Mouse (Mus musculus) small intestine, adult 2 months (tissue): ENCODE data around the gene Pdlim1. TPM values are rescaled to one million over a fixed set of nuclear protein-coding genes. Genes with fewer than 3 reads are reported as not detected.

Experiments
- H3K27ac ChIP-seq: fragments of 200-500 bp; 2 replicates; pipeline ENCODE4 v1.5.1; 2012; ENCODE audit warnings: low read depth, low read length, control low read depth, inconsistent platforms; ENCODE audit not compliant: insufficient read depth
- H3K27me3 ChIP-seq: fragments of 200-500 bp; 2 replicates; pipeline ENCODE4 v1.6.1; 2012; ENCODE audit warnings: mild to moderate bottlenecking, moderate library complexity, low read length, inconsistent platforms; ENCODE audit not compliant: control insufficient read depth, insufficient read depth
- H3K36me3 ChIP-seq: fragments of 200-500 bp; 2 replicates; pipeline ENCODE4 v1.6.1; 2012; ENCODE audit warnings: mild to moderate bottlenecking, low read length, control low read depth, inconsistent platforms; ENCODE audit not compliant: control insufficient read depth, insufficient read depth
- H3K4me1 ChIP-seq: fragments of 200-500 bp; 2 replicates; pipeline ENCODE4 v1.6.1; 2012; ENCODE audit warnings: low read length, inconsistent platforms, mixed read lengths; ENCODE audit not compliant: control insufficient read depth, insufficient read depth, insufficient read length
- H3K4me3 ChIP-seq: fragments of 200-500 bp; 2 replicates; pipeline ENCODE4 v1.5.1; 2012; ENCODE audit warnings: low read depth, mild to moderate bottlenecking, control low read depth, inconsistent platforms, low read length, moderate library complexity
- CTCF ChIP-seq: fragments of 200-500 bp; IDR thresholded peaks from 2 replicates; pipeline ENCODE4 v1.5.1; 2012; ENCODE audit warnings: low read depth, mild to moderate bottlenecking, control low read depth, inconsistent platforms, low read length, moderate library complexity, mixed read lengths; ENCODE audit not compliant: insufficient replicate concordance, insufficient read length; ENCODE audit errors: extremely low read depth
- POLR2A ChIP-seq: fragments of 200-500 bp; IDR thresholded peaks from 2 replicates; pipeline ENCODE4 v1.6.1; 2012; ENCODE audit warnings: low read depth, mild to moderate bottlenecking, control low read depth, inconsistent platforms, low read length, moderate library complexity
- WGBS: fragments of 180-500 bp; shearing (Covaris S2); methylation state at CpG from one replicate; pipeline ENCODE4 v1.1.7; 2018; 5-methylcytosine and 5-hydroxymethylcytosine counted together
- polyA plus RNA-seq: library from polyadenylated mRNA; depleted of rRNA; stranded (reverse); fragments of >200 nt; gene quantifications from 2 replicates; pipeline ENCODE4 v1.2.3, GENCODE M21; 2012

The Pdlim1 gene
- polyA plus RNA-seq, 1 experiment, result 353 TPM

GRCm38 (mm10) chr19:40288415-40288814 is 16.8 kb upstream of the Pdlim1 start:
- H3K36me3 ChIP-seq, result no peaks in the 10 kb centered on the region
- H3K27me3 ChIP-seq, result no peaks in the 10 kb centered on the region
- TF ChIP-seq POLR2A, result no peak
- TF ChIP-seq CTCF, result no peak
- no peak overlapping the region for H3K27ac ChIP-seq
- 91% methylated on average over 9 of the region's 9 CpGs for WGBS
- no peak overlapping the region for H3K4me3 ChIP-seq
- no peaks in the 10 kb centered on the region; the same call in 1 of the 2 replicates for H3K4me1 ChIP-seq

DNA sequence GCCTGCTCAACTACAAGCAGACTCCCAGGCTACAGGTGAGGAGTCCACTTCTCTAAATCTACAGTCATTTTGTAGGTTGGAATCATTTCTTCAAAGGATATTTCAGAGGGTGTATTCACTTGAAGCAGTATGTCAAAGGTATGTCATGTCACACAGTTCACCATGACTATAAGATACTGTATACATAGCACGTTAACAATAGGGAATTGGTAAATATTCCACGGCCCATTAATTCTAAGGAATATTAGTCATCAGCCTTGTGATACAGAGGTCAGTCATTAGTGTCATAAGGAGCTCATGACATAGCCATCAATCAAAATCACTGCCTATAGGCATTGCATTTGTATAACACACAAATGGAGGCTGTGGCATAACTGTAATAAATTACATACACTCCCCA is 13.1 kb upstream of the Pdlim1 start:
- TF ChIP-seq POLR2A, result no peak
- TF ChIP-seq CTCF, result no peak
- Histone ChIP-seq H3K4me3 (no peak overlapping the region), H3K27me3 (no peaks in the 10 kb centered on the region), H3K36me3 (no peaks in the 10 kb centered on the region), H3K27ac (no peak overlapping the region), H3K4me1 (no peaks in the 10 kb centered on the region; the same call in 1 of the 2 replicates)
- 61% methylated on average over 2 of the region's 2 CpGs for WGBS

- TF ChIP-seq POLR2A (no peak), CTCF (no peak)
- Histone ChIP-seq H3K4me3 (no peak overlapping the region), H3K4me1 (no peaks in the 10 kb centered on the region; the same call in 1 of the 2 replicates), H3K27ac (no peak overlapping the region), H3K27me3 (no peaks in the 10 kb centered on the region), H3K36me3 (no peaks in the 10 kb centered on the region)
- WGBS, result 66% methylated on average over 2 of the region's 2 CpGs
Measured at GRCm38 (mm10) chr19:40283415-40283814, 11.8 kb upstream of the Pdlim1 start.

GRCm38 (mm10) chr19:40278372-40279023 is 6.9 kb upstream of the Pdlim1 start:
- no peaks in the 10 kb centered on the region for H3K4me1 ChIP-seq

DNA sequence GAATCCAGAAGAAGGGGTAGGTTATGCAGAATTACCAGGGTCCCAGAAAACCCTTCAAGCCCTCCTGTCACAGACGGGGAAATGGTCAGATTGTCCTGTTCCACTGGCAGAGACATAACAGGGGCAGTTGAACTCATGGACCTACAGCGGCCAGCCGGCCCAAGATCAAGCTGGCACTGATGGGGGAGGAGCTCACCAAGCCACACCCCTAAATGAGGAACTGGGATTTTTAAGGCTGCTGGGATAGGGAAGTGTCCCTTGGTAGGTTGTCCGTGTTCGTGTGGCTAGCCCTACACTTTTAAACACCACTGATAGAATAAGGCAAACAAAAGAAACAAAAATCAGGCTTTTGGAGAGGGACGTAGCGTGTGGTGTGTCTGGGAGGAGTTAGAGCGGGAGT is 5.9 kb upstream of the Pdlim1 start:
- no peaks in the 10 kb centered on the region for H3K27me3 ChIP-seq
- H3K4me1 ChIP-seq, result no peaks in the 10 kb centered on the region
- no peak overlapping the region for H3K27ac ChIP-seq
- no peaks in the 10 kb centered on the region for H3K36me3 ChIP-seq
- no peak overlapping the region for H3K4me3 ChIP-seq
- 93% methylated on average over 8 of the region's 8 CpGs for WGBS
- TF ChIP-seq POLR2A, result no peak
- TF ChIP-seq CTCF, result no peak

More at GRCm38 (mm10) chr19:40278372-40279023, 6.9 kb upstream of the Pdlim1 start:
- no peak overlapping the region for H3K4me3 ChIP-seq
- no peaks in the 10 kb centered on the region for H3K36me3 ChIP-seq
- WGBS, result 82% methylated on average over 8 of the region's 8 CpGs
- no peak overlapping the region for H3K27ac ChIP-seq
- TF ChIP-seq POLR2A (no peak), CTCF (no peak)
- H3K27me3 ChIP-seq, result no peaks in the 10 kb centered on the region

GRCm38 (mm10) chr19:40275401-40276188 is 4.0 kb upstream of the Pdlim1 start:
- no peaks in the 10 kb centered on the region for H3K4me1 ChIP-seq
- 88% methylated on average over 14 of the region's 14 CpGs for WGBS
- no peak for TF ChIP-seq POLR2A
- TF ChIP-seq CTCF, result no peak
- H3K36me3 ChIP-seq, result no peaks in the 10 kb centered on the region
- no peak overlapping the region for H3K4me3 ChIP-seq
- peak overlapping the region; percentile 7; the same call in 1 of the 2 replicates for H3K27ac ChIP-seq
- no peaks in the 10 kb centered on the region for H3K27me3 ChIP-seq

- no peaks in the 10 kb centered on the region for H3K36me3 ChIP-seq
- H3K27ac ChIP-seq, result no peak overlapping the region
- H3K27me3 ChIP-seq, result no peaks in the 10 kb centered on the region
- 79% methylated on average over 13 of the region's 13 CpGs for WGBS
- H3K4me3 ChIP-seq, result no peak overlapping the region
- TF ChIP-seq CTCF (no peak), POLR2A (no peak)
- no peaks in the 10 kb centered on the region for H3K4me1 ChIP-seq
Measured at GRCm38 (mm10) chr19:40272674-40273073, 1.0 kb upstream of the Pdlim1 start.
